In the genomic region with DNA sequence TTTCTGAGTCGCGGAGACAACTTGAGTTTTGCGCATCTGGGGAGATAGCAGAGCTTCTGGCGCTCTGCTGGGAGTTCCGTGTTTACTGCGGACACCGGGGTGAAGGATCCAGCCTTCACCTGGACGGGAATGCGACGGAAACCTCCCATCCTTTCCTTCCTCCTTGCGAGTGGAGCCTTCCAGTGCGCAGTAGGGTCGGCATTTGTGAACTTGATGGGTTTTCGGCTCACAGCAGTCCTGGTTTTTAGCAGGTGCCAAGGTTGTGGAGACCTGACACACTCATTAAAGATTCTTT, we compare ENCODE assay signal across 8 mouse cellular contexts. TPM values are rescaled to one million over a fixed set of nuclear protein-coding genes. Genes with fewer than 3 reads are reported as not detected.
DNase-seq lines count a peak whose midpoint lies in the region; ATAC-seq and TF ChIP-seq lines count a peak whose summit lies in the region.

No protein-coding gene starts in this region.

- H3K27me3 ChIP-seq in thymus, adult 2 months (ENCODE audit: control insufficient read depth, insufficient read depth, low read length): peaks cover 11% of the 10 kb centered on the region; the same call in 1 of the 2 replicates
- no peaks in the 10 kb centered on the region for H3K27me3 ChIP-seq in hindbrain, postnatal 0 days (ENCODE audit: insufficient read depth, low read length)
- H3K27me3 ChIP-seq in midbrain, embryonic 10.5 days (ENCODE audit: low read depth, poor library complexity, severe bottlenecking): no peaks in the 10 kb centered on the region; the same call in 1 of the 2 replicates

- TF ChIP-seq CTCF in thymus, adult 2 months (IDR thresholded peaks at IDR 0.05; ENCODE audit: borderline replicate concordance, control insufficient read depth, extremely low read depth, insufficient read depth, low read length, poor library complexity): no peak
- TF ChIP-seq CTCF in hindbrain, postnatal 0 days (IDR thresholded peaks at IDR 0.05; ENCODE audit: low read depth): no peak

- DNase-seq in embryo, embryonic 10 days (ENCODE audit: low spot score): peak; percentile 48
- no peak for DNase-seq in embryo, embryonic 11 days
- no peak for DNase-seq in thymus, adult 2 months
- DNase-seq in thymus, postnatal 25 days: no peak
- peak; percentile 36 for DNase-seq in hindbrain, postnatal 0 days (ENCODE audit: low spot score)
- no peak for DNase-seq in midbrain, embryonic 10.5 days (ENCODE audit: low spot score)
- DNase-seq in yolk sac, embryonic 10.5 days (ENCODE audit: low spot score): no peak
- DNase-seq in thymus, postnatal 14 days: no peak

- peaks cover 8% of the 10 kb centered on the region for H3K4me1 ChIP-seq in thymus, adult 2 months (replicated peaks; ENCODE audit: control insufficient read depth, insufficient read depth, low read length)
- no peaks in the 10 kb centered on the region for H3K4me1 ChIP-seq in hindbrain, postnatal 0 days (ENCODE audit: insufficient read depth, low read length)
- peaks cover 29% of the 10 kb centered on the region for H3K4me1 ChIP-seq in midbrain, embryonic 10.5 days

- no peak for TF ChIP-seq POLR2A in thymus, adult 2 months (IDR thresholded peaks at IDR 0.05; ENCODE audit: control insufficient read depth, extremely low read depth, insufficient read depth, low read length, poor library complexity)

- H3K4me3 ChIP-seq in thymus, adult 2 months (ENCODE audit: control insufficient read depth, insufficient read depth, low read length): peak overlapping the region; percentile 69
- peak overlapping the region; percentile 87 for H3K4me3 ChIP-seq in hindbrain, postnatal 0 days (ENCODE audit: low read length)
- H3K4me3 ChIP-seq in midbrain, embryonic 10.5 days: peak overlapping the region; percentile 85

- no peaks in the 10 kb centered on the region for H3K36me3 ChIP-seq in thymus, adult 2 months (ENCODE audit: control insufficient read depth, insufficient read depth, low read length)
- no peaks in the 10 kb centered on the region for H3K36me3 ChIP-seq in hindbrain, postnatal 0 days (ENCODE audit: insufficient read depth, low read length)
- no peaks in the 10 kb centered on the region for H3K36me3 ChIP-seq in midbrain, embryonic 10.5 days

- H3K9ac ChIP-seq in hindbrain, postnatal 0 days (replicated peaks; ENCODE audit: low read length): peak overlapping the region; percentile 86

- no peaks in the 10 kb centered on the region for H3K9me3 ChIP-seq in hindbrain, postnatal 0 days (ENCODE audit: low read length)
- H3K9me3 ChIP-seq in midbrain, embryonic 10.5 days (replicated peaks): no peaks in the 10 kb centered on the region

- whole genome bisulfite sequencing in thymus, adult 2 months: 2% methylated on average over 14 of the region's 14 CpGs
- under 1% methylated on average over 14 of the region's 14 CpGs for WGBS in hindbrain, postnatal 0 days
- WGBS in midbrain, embryonic 10.5 days: 0% methylated on average over 14 of the region's 14 CpGs

- H3K4me2 ChIP-seq in hindbrain, postnatal 0 days (ENCODE audit: low read depth, low read length): peak overlapping the region; percentile 88

- ATAC-seq in hindbrain, postnatal 0 days: peak; percentile 22; the same call in 1 of the 2 replicates

- H3K27ac ChIP-seq in thymus, adult 2 months (ENCODE audit: control insufficient read depth, insufficient read depth, low read length): peak overlapping the region; percentile 29; the same call in 1 of the 2 replicates
- peak overlapping the region; percentile 95 for H3K27ac ChIP-seq in hindbrain, postnatal 0 days
- H3K27ac ChIP-seq in midbrain, embryonic 10.5 days (replicated peaks): peak overlapping the region; percentile 97

RNA-seq across cellular contexts. Expression of a gene that starts 1.5 kb away (rescaled TPM):
- 6.1 and 6.8 TPM in 2 replicates for polyA plus RNA-seq in thymus, adult 2 months (2012; rRNA removed)
- total RNA-seq in hindbrain, postnatal 0 days (2014; rRNA removed): 25.0 and 28.3 TPM in 2 replicates
- 67.2 and 69.2 TPM in 2 replicates for polyA plus RNA-seq in hindbrain, postnatal 0 days (2015; fragmentation: Nextera tagmentation; extraction: Ambion mirVana)
- 22.4 and 28.4 TPM in 2 replicates for polyA plus RNA-seq in midbrain, embryonic 10.5 days (2016; fragmentation: Nextera tagmentation; extraction: Ambion mirVana)

Comparison
In these comparisons a context has a peak if more than half of its experiments do, and no peak if none do; other contexts are left out.
1. DNase-seq: peak in embryo, embryonic 10 days (single experiment) and hindbrain, postnatal 0 days (single experiment); none in embryo, embryonic 11 days (single experiment), thymus, adult 2 months (single experiment), thymus, postnatal 25 days (single experiment), midbrain, embryonic 10.5 days (single experiment), yolk sac, embryonic 10.5 days (single experiment) and thymus, postnatal 14 days (single experiment).
2. H3K27ac ChIP-seq: peak in every context shown above with its lines; median percentile 97 in midbrain, embryonic 10.5 days; 95 in hindbrain, postnatal 0 days; 29 in thymus, adult 2 months.
3. Peak in every context shown above with its lines, with median percentiles within 50 percentile points of each other: H3K4me3 ChIP-seq.